Mouse (Mus musculus) hindbrain, postnatal 0 days (tissue): ENCODE measurements around the gene Tor4a. TPM values are rescaled to one million over a fixed set of nuclear protein-coding genes. Genes with fewer than 3 reads are reported as not detected.
A peak's percentile ranks its signal among the peaks of the same experiment; 100 is the strongest.

ENCODE experiments used
- ATAC-seq: fragments of 200-750 bp; cut with Nextera tagmentation; 2 replicates; pipeline ENCODE4 v1.8.0; 2017; ENCODE audit warnings: mild to moderate bottlenecking, moderate TSS enrichment, moderate library complexity
- DNase-seq: peaks from one replicate; pipeline ENCODE4 v3.0.0-alpha.2; 2015; ENCODE audit warnings: low spot score
- H3K27ac ChIP-seq: fragments of 300-500 bp; sonication (generic); 2 replicates; pipeline ENCODE4 v1.5.1; 2014; ENCODE audit warnings: mild to moderate bottlenecking
- H3K27me3 ChIP-seq: fragments of 300-500 bp; sonication (generic); 2 replicates; pipeline ENCODE4 v1.6.1; 2014; ENCODE audit warnings: low read length, mixed read lengths; ENCODE audit not compliant: insufficient read depth
- H3K36me3 ChIP-seq: fragments of 300-500 bp; sonication (generic); 2 replicates; pipeline ENCODE4 v1.6.1; 2014; ENCODE audit warnings: low read length, mixed read lengths; ENCODE audit not compliant: insufficient read depth
- H3K4me1 ChIP-seq: fragments of 300-500 bp; sonication (generic); 2 replicates; pipeline ENCODE4 v1.6.1; 2014; ENCODE audit warnings: antibody characterized with exemption, low read length, mixed read lengths; ENCODE audit not compliant: insufficient read depth
- H3K4me2 ChIP-seq: fragments of 300-500 bp; sonication (generic); 2 replicates; pipeline ENCODE4 v1.6.1; 2014; ENCODE audit warnings: low read depth, mild to moderate bottlenecking, low read length, moderate library complexity, mixed read lengths
- H3K4me3 ChIP-seq: fragments of 300-500 bp; sonication (generic); 2 replicates; pipeline ENCODE4 v1.5.1; 2014; ENCODE audit warnings: low read length
- H3K9ac ChIP-seq: fragments of 300-500 bp; sonication (generic); replicated peaks from 2 replicates; pipeline ENCODE4 v1.6.1; 2014; ENCODE audit warnings: mild to moderate bottlenecking, low read length, moderate library complexity, mixed read lengths
- H3K9me3 ChIP-seq: fragments of 300-500 bp; sonication (generic); 2 replicates; pipeline ENCODE4 v1.6.1; 2016; ENCODE audit warnings: low read length, mixed read lengths
- CTCF ChIP-seq: IDR thresholded peaks from 2 replicates; pipeline ENCODE4 v1.5.1; 2016; ENCODE audit warnings: antibody characterized with exemption, control low read depth, low read depth
- WGBS: fragments of 180-500 bp; shearing (Covaris S2); extraction: QIAGEN DNeasy Blood & Tissue Kit; methylation state at CpG from one replicate; pipeline ENCODE4 v1.1.7; 2014; 5-methylcytosine and 5-hydroxymethylcytosine counted together
- polyA plus RNA-seq: library from polyadenylated mRNA; unstranded; fragments of >200 nt; fragmentation: Nextera tagmentation; extraction: Ambion mirVana; gene quantifications from 2 replicates; pipeline ENCODE4 v1.2.1, GENCODE M21; 2015
- total RNA-seq: library from RNA; depleted of rRNA; stranded (reverse); fragments of >200 nt; gene quantifications from 2 replicates; pipeline ENCODE4 v1.2.3, GENCODE M21; 2014

The Tor4a gene
- total and polyA plus RNA-seq, 2 experiments from 2014 or later, result 1.2 to 4.7 TPM

- Histone ChIP-seq H3K27me3 (no peaks in the 10 kb centered on the region), H3K4me2 (no peak overlapping the region), H3K27ac (no peak overlapping the region), H3K9me3 (no peaks in the 10 kb centered on the region), H3K4me1 (peaks cover 19% of the 10 kb centered on the region), H3K4me3 (no peak overlapping the region), H3K9ac (no peak overlapping the region), H3K36me3 (no peaks in the 10 kb centered on the region)
- ATAC-seq (no peak), DNase-seq (peak; percentile 21)
- WGBS, result 79% methylated on average over 5 of the region's 5 CpGs
- no peak for TF ChIP-seq CTCF
Measured at GRCm38 (mm10) chr2:25226864-25227263, 30.2 kb upstream of the Tor4a start.

GRCm38 (mm10) chr2:25225811-25226379 is 29.2 kb upstream of the Tor4a start:
- H3K9me3 ChIP-seq, result no peaks in the 10 kb centered on the region
- no peak overlapping the region for H3K9ac ChIP-seq
- peaks cover 19% of the 10 kb centered on the region for H3K4me1 ChIP-seq
- H3K27ac ChIP-seq, result peak overlapping the region; percentile 97
- ATAC-seq (no peak), DNase-seq (no peak)
- WGBS, result 66% methylated on average over 8 of the region's 8 CpGs
- no peaks in the 10 kb centered on the region for H3K27me3 ChIP-seq
- TF ChIP-seq CTCF, result no peak
- no peaks in the 10 kb centered on the region for H3K36me3 ChIP-seq
- H3K4me3 ChIP-seq, result no peak overlapping the region; the same call in 1 of the 2 replicates
- H3K4me2 ChIP-seq, result peak overlapping the region; percentile 57; the same call in 1 of the 2 replicates

GRCm38 (mm10) chr2:25224766-25225752 is 28.4 kb upstream of the Tor4a start:
- H3K27ac ChIP-seq, result peak overlapping the region; percentile 97
- no peak for TF ChIP-seq CTCF
- 2% methylated on average over 41 of the region's 41 CpGs for WGBS
- DNase-seq (peak; percentile 100), ATAC-seq (peak; percentile 97)
- H3K36me3 ChIP-seq, result no peaks in the 10 kb centered on the region
- H3K4me2 ChIP-seq, result peak overlapping the region; percentile 57
- H3K27me3 ChIP-seq, result no peaks in the 10 kb centered on the region
- peak overlapping the region; percentile 68 for H3K9ac ChIP-seq
- H3K4me1 ChIP-seq, result peaks cover 19% of the 10 kb centered on the region
- peak overlapping the region; percentile 80 for H3K4me3 ChIP-seq
- H3K9me3 ChIP-seq, result no peaks in the 10 kb centered on the region

- H3K4me1 ChIP-seq, result peaks cover 19% of the 10 kb centered on the region
- H3K27ac ChIP-seq, result peak within 1 kb of the TSS; percentile 97
- H3K36me3 ChIP-seq, result no peaks in the 10 kb centered on the region
- peak; percentile 62 for TF ChIP-seq CTCF
- H3K9ac ChIP-seq, result peak within 1 kb of the TSS; percentile 87
- H3K27me3 ChIP-seq, result no peaks in the 10 kb centered on the region
- DNase-seq (no peak), ATAC-seq (no peak)
- peak within 1 kb of the TSS; percentile 84 for H3K4me2 ChIP-seq
- under 1% methylated on average over 17 of the region's 17 CpGs for WGBS
- H3K4me3 ChIP-seq, result peak within 1 kb of the TSS; percentile 80
- H3K9me3 ChIP-seq, result no peaks in the 10 kb centered on the region
Measured at GRCm38 (mm10) chr2:25224492-25224765, 27.7 kb upstream of the Tor4a start, which contains the start of gene Tubb4b. Tubb4b (minus strand) TSS chr2:25224702.

GRCm38 (mm10) chr2:25223681-25224491 is 27.2 kb upstream of the Tor4a start:
- Histone ChIP-seq H3K27ac (peak overlapping the region; percentile 95), H3K9ac (peak overlapping the region; percentile 87), H3K4me1 (peaks cover 18% of the 10 kb centered on the region), H3K4me2 (peak overlapping the region; percentile 84), H3K36me3 (no peaks in the 10 kb centered on the region), H3K4me3 (peak overlapping the region; percentile 80), H3K9me3 (no peaks in the 10 kb centered on the region), H3K27me3 (no peaks in the 10 kb centered on the region)
- peak; percentile 12; the same call in 1 of the 2 replicates for ATAC-seq
- WGBS, result 3% methylated on average over 47 of the region's 53 CpGs
- DNase-seq, result no peak
- no peak for TF ChIP-seq CTCF

- no peak overlapping the region for H3K9ac ChIP-seq
- H3K27ac ChIP-seq, result no peak overlapping the region
- ATAC-seq, result no peak
- H3K4me2 ChIP-seq, result no peak overlapping the region
- H3K36me3 ChIP-seq, result no peaks in the 10 kb centered on the region
- no peak for DNase-seq
- 73% methylated on average over 5 of the region's 5 CpGs for WGBS
- no peaks in the 10 kb centered on the region for H3K9me3 ChIP-seq
- no peak for TF ChIP-seq CTCF
- H3K27me3 ChIP-seq, result no peaks in the 10 kb centered on the region
- H3K4me3 ChIP-seq, result no peak overlapping the region
- peaks cover 12% of the 10 kb centered on the region for H3K4me1 ChIP-seq
Measured at GRCm38 (mm10) chr2:25221331-25221772, 24.7 kb upstream of the Tor4a start.
